Mouse (Mus musculus): ENCODE data around the gene Rpl6.

GRCm38 (mm10) chr5:121157017-121157416 lies 47.3 kb upstream of the Rpl6 start:
- TF ChIP-seq CTCF (IDR thresholded peaks at IDR 0.05; ENCODE audit: extremely low read depth, insufficient read length, insufficient replicate concordance, low read depth, low read length) (no peak), POLR2A (IDR thresholded peaks at IDR 0.05; ENCODE audit: low read depth, low read length) (no peak)
